Comparison of ENCODE assay signal across 24 mouse cellular contexts in genomic region chr1:150041591-150041990, GRCm38 (mm10). TPM values are rescaled to one million over a fixed set of nuclear protein-coding genes. Genes with fewer than 3 reads are reported as not detected.
"Had no signal": no experiment of that assay in that cellular context is flagged by ENCODE, and none has a peak within 500 bp of the region (broad histone marks: within the 10 kb centered on the region; RNA-seq: fewer than 3 reads in every experiment).

No protein-coding gene starts in this region.

- H3K4me3 ChIP-seq: heart, adult 2 months; heart, embryonic 13.5 days; heart, embryonic 15.5 days; hindbrain, embryonic 13.5 days; hindbrain, embryonic 15.5 days; kidney, embryonic 15.5 days; left cerebral cortex, adult 2 months; limb, embryonic 10.5 days; limb, embryonic 12.5 days; liver, embryonic 13.5 days had no signal

- H3K4me1 ChIP-seq: hindbrain, embryonic 13.5 days; hindbrain, embryonic 15.5 days; kidney, embryonic 15.5 days; limb, embryonic 10.5 days; limb, embryonic 12.5 days; liver, embryonic 13.5 days had no signal

- DNase-seq: gastrocnemius, postnatal 14 days; gastrocnemius, postnatal 36 days; heart, adult 11 months; heart, adult 2 months; heart, postnatal 14 days; heart, postnatal 36 days; kidney, adult 11 months; kidney, adult 2 months; kidney, adult 9 months; kidney, postnatal 14 days; kidney, postnatal 36 days; layer of hippocampus, adult 9-11 months; liver; liver, embryonic 13.5 days had no signal

- H3K27ac ChIP-seq: heart, adult 2 months; heart, embryonic 13.5 days; heart, embryonic 15.5 days; hindbrain, embryonic 13.5 days; hindbrain, embryonic 15.5 days; hindbrain, postnatal 0 days; kidney, embryonic 15.5 days; kidney, postnatal 0 days; left cerebral cortex, adult 2 months; limb, embryonic 10.5 days; limb, embryonic 12.5 days; liver, embryonic 13.5 days had no signal

RNA-seq across cellular contexts. Expression of gene Ptgs2, which starts 58.2 kb away (rescaled TPM):
- polyA plus RNA-seq: limb, embryonic 10.5 days had no signal
